Mouse (Mus musculus) liver, embryonic 14.5 days (tissue): ENCODE measurements around the gene Sfrp2. TPM values are rescaled to one million over a fixed set of nuclear protein-coding genes. Genes with fewer than 3 reads are reported as not detected.

Experiments used
- ATAC-seq: fragments of 200-750 bp; cut with Nextera tagmentation; 2 replicates; pipeline ENCODE4 v1.8.0; 2017; ENCODE audit warnings: moderate number of reproducible peaks, mild to moderate bottlenecking, moderate library complexity; ENCODE audit not compliant: insufficient read depth
- DNase-seq, 3 experiments: peaks; one replicate each; pipeline ENCODE4 v3.0.0-alpha.2; 2012 to 2013; ENCODE audit warnings: low read depth in 3 of 3, low spot score in 3 of 3
- H3K27ac ChIP-seq: fragments of 300-500 bp; sonication (generic); 2 replicates; pipeline ENCODE4 v1.5.1; 2014; ENCODE audit warnings: moderate library complexity, mild to moderate bottlenecking, control low read depth, inconsistent platforms
- H3K27me3 ChIP-seq: fragments of 300-500 bp; sonication (generic); 2 replicates; pipeline ENCODE4 v1.6.1; 2014; ENCODE audit warnings: mild to moderate bottlenecking, low read length, moderate library complexity; ENCODE audit not compliant: control insufficient read depth, insufficient read depth
- H3K36me3 ChIP-seq: fragments of 300-500 bp; sonication (generic); replicated peaks from 2 replicates; pipeline ENCODE4 v1.6.1; 2014; ENCODE audit warnings: low read depth; ENCODE audit not compliant: control insufficient read depth, insufficient read depth
- H3K4me1 ChIP-seq, 2 experiments: fragments of 200-500 bp in 1 of 2; fragments of 300-500 bp in 1 of 2; sonication (generic) in 1 of 2; replicated peaks; 2 replicates each; pipeline ENCODE4 v1.6.1; 2012 to 2014; ENCODE audit warnings: antibody characterized with exemption in 1 of 2, inconsistent platforms in 1 of 2, low read length in 1 of 2; ENCODE audit not compliant: control insufficient read depth in 2 of 2, insufficient read depth in 2 of 2
- H3K4me2 ChIP-seq: fragments of 300-500 bp; sonication (generic); 2 replicates; pipeline ENCODE4 v1.6.1; 2014; ENCODE audit warnings: low read depth, mild to moderate bottlenecking, control low read depth, moderate library complexity
- H3K4me3 ChIP-seq, 2 experiments: fragments of 200-500 bp in 1 of 2; fragments of 300-500 bp in 1 of 2; sonication (generic) in 1 of 2; 2 replicates each; pipeline ENCODE4 v1.5.1; 2012 to 2014; ENCODE audit warnings: low read depth in 2 of 2, low read length in 2 of 2, mild to moderate bottlenecking in 2 of 2, control low read depth in 1 of 2, inconsistent platforms in 1 of 2, moderate library complexity in 1 of 2; ENCODE audit not compliant: insufficient read depth in 1 of 2
- H3K9ac ChIP-seq: fragments of 300-500 bp; sonication (generic); replicated peaks from 2 replicates; pipeline ENCODE4 v1.6.1; 2014; ENCODE audit warnings: mild to moderate bottlenecking, control low read depth, moderate library complexity
- H3K9me3 ChIP-seq: fragments of 300-500 bp; sonication (generic); 2 replicates; pipeline ENCODE4 v1.6.1; 2016; ENCODE audit warnings: low read length, mixed read lengths; ENCODE audit not compliant: control insufficient read depth
- CTCF ChIP-seq: IDR thresholded peaks from 2 replicates; pipeline ENCODE4 v1.5.1; 2016; ENCODE audit warnings: antibody characterized with exemption, low read depth, control low read depth
- EP300 ChIP-seq: IDR thresholded peaks from 2 replicates; pipeline ENCODE4 v1.6.1; 2016; ENCODE audit warnings: antibody characterized with exemption, low read depth
- WGBS: fragments of 180-500 bp; shearing (Covaris S2); extraction: QIAGEN DNeasy Blood & Tissue Kit; methylation state at CpG from one replicate; pipeline ENCODE4 v1.1.7; 2014; ENCODE audit not compliant: insufficient replicate concordance; 5-methylcytosine and 5-hydroxymethylcytosine counted together
- polyA plus RNA-seq, 2 experiments: library from polyadenylated mRNA; depleted of rRNA in 1 of 2; stranded (reverse) in 1 of 2; unstranded in 1 of 2; fragments of >200 nt; fragmentation: Nextera tagmentation in 1 of 2; extraction: Ambion mirVana in 1 of 2; gene quantifications; 2 replicates each; pipeline versions ENCODE4 v1.2.1 to v1.2.3; 2012 to 2014

Sfrp2 gene
- polyA plus RNA-seq, 2 experiments = 1.2 to 1.6 TPM

- H3K9ac ChIP-seq = no peak overlapping the region
- H3K27me3 ChIP-seq = peaks cover 35% of the 10 kb centered on the region
- ATAC-seq (no peak), DNase-seq (no peak)
- H3K4me1 ChIP-seq = no peaks in the 10 kb centered on the region
- no peaks in the 10 kb centered on the region for H3K9me3 ChIP-seq
- no peaks in the 10 kb centered on the region for H3K36me3 ChIP-seq
- TF ChIP-seq EP300 (no peak), CTCF (no peak)
- 60% methylated on average over 10 of the region's 10 CpGs for WGBS
- no peak overlapping the region for H3K27ac ChIP-seq
- H3K4me3 ChIP-seq = no peak overlapping the region
- no peak overlapping the region for H3K4me2 ChIP-seq
Observed at GRCm38 (mm10) chr3:83762361-83762760, 3.8 kb upstream of the Sfrp2 start.

GRCm38 (mm10) chr3:83763551-83764548 lies 2.3 kb upstream of the Sfrp2 start:
- no peaks in the 10 kb centered on the region for H3K4me1 ChIP-seq
- DNase-seq (no peak), ATAC-seq (no peak)
- peak overlapping the region in 1 of 2 experiments; percentile 29; a peak in 1 of 4 replicates for H3K4me3 ChIP-seq
- no peak for TF ChIP-seq EP300
- TF ChIP-seq CTCF = peak; percentile 71
- H3K27me3 ChIP-seq = peaks cover 46% of the 10 kb centered on the region
- no peak overlapping the region for H3K27ac ChIP-seq
- no peak overlapping the region for H3K9ac ChIP-seq
- H3K4me2 ChIP-seq = peak overlapping the region; percentile 28
- no peaks in the 10 kb centered on the region for H3K9me3 ChIP-seq
- 10% methylated on average over 40 of the region's 40 CpGs for WGBS
- H3K36me3 ChIP-seq = no peaks in the 10 kb centered on the region

GRCm38 (mm10) chr3:83766726-83767070 lies 577 bp downstream of the Sfrp2 start:
- Histone ChIP-seq H3K4me1 (no peaks in the 10 kb centered on the region), H3K27ac (no peak overlapping the region), H3K4me2 (peak overlapping the region; percentile 55), H3K9ac (no peak overlapping the region), H3K9me3 (no peaks in the 10 kb centered on the region), H3K4me3 (peak overlapping the region in 1 of 2 experiments; percentile 42; a peak in 2 of 4 replicates), H3K36me3 (no peaks in the 10 kb centered on the region), H3K27me3 (peaks cover 47% of the 10 kb centered on the region)
- ATAC-seq = no peak
- no peak for DNase-seq
- TF ChIP-seq CTCF = no peak
- no peak for TF ChIP-seq EP300
- WGBS = 1% methylated on average over 25 of the region's 25 CpGs

GRCm38 (mm10) chr3:83767121-83767520 lies 1.0 kb downstream of the Sfrp2 start:
- H3K27ac ChIP-seq = no peak overlapping the region
- TF ChIP-seq EP300 (no peak), CTCF (no peak)
- H3K4me1 ChIP-seq = no peaks in the 10 kb centered on the region
- 9% methylated on average over 10 of the region's 10 CpGs for WGBS
- no peak overlapping the region for H3K4me3 ChIP-seq
- peaks cover 47% of the 10 kb centered on the region for H3K27me3 ChIP-seq
- ATAC-seq = no peak
- H3K9me3 ChIP-seq = no peaks in the 10 kb centered on the region
- no peaks in the 10 kb centered on the region for H3K36me3 ChIP-seq
- no peak overlapping the region for H3K9ac ChIP-seq
- no peak for DNase-seq
- H3K4me2 ChIP-seq = no peak overlapping the region

- DNase-seq (no peak), ATAC-seq (no peak)
- Histone ChIP-seq H3K27ac (no peak overlapping the region), H3K4me2 (no peak overlapping the region), H3K4me3 (no peak overlapping the region), H3K9me3 (no peaks in the 10 kb centered on the region), H3K27me3 (peaks cover 44% of the 10 kb centered on the region), H3K9ac (no peak overlapping the region), H3K4me1 (no peaks in the 10 kb centered on the region), H3K36me3 (no peaks in the 10 kb centered on the region)
- 41% methylated on average over 11 of the region's 11 CpGs for WGBS
- no peak for TF ChIP-seq EP300
- no peak for TF ChIP-seq CTCF
Observed at GRCm38 (mm10) chr3:83768293-83769035, 2.3 kb downstream of the Sfrp2 start.
